Mouse (Mus musculus) embryo, embryonic 10.5 days (tissue): ENCODE measurements around the gene Pate2.

Experiments
- DNase-seq: peaks from one replicate; pipeline ENCODE4 v3.0.0-alpha.2; 2015; ENCODE audit warnings: low spot score

Gene Pate2

DNA sequence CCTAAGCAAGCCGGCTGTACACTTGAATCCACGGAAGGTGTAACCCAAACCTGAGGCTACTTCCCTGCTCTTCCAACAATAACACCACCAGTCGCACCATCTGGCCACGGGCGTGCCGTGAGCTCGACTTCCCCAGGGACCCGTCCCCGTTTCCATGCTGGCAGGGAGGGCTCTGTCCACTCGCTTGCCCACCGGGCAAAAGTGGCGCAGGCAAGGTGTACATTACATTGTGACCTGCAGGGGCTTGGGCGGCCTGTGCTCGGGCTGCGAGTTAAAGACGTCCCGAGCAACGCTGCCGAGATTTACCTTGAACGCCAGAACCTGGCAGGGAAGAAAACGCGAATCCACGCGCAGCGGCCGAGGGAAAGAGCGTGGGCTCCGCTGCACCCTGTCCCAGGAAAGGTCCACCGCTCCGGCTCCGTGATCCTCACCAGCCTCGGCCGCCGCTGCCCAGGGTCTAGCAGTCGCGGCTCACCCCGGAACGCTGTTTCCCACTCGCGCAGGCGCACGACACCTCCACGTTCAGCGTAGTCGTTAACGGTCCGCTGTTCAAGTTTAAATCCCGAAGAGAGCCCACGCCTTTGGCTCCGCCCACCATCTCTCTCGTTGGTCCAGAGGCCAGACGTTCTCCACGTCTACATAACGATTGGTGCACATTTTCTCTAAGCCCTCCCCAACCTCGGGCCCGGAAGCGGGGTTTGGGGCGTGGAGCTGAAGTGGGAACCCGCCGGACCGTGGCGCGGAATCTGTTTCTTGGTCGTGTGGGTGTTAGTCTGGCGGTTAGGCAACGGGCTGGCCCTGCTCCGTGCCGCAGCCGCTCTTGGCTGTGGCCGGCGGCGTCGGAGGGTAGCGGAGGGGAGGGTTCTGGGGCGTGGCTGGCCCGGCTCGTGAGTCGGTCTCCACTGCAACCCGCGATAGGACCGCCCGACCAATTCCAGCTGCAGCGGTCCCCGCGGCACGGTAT lies at the start of gene Pate2, which contains the start of gene Hyls1:
Pate2 (plus strand) TSS at position 714 of the 964 bp plus-strand sequence.
Hyls1 (minus strand) TSS at position 828 of the 964 bp plus-strand sequence.
- peak; percentile 98 for DNase-seq

DNA sequence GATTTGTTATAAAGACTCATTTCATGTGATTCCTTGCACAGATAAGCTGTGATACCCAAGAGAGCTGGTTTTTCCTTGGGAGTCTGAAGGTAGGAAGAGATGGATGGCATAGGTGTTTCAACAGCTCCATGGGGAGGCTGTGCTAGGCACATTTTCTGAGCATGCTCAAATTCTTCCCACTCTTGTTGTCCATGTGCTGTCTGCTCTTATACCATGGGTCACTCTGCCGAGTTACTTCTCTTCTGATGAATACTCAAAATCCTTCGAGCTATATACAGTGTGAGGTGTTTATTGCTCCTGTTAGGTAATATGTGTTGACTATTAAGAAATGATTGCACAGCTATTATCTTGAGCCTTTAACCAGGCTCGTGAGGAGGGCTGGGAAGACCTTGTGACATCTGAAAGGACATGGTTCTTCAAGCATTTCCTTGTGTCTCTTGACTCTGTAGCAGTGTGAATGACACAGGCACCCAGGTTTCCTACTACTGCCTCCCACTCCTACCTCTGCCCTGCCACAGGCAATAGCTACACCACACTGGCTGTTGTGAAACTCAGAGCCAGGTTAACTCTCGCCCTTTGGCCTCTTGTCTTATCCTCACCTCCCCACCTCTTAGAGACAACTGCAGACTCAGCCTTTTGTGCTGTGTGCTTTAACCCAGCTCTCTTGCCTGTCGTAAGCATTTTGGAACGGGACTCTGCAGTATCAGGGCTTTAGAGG lies 49.3 kb upstream of the Pate2 start:
- no peak for DNase-seq

DNA sequence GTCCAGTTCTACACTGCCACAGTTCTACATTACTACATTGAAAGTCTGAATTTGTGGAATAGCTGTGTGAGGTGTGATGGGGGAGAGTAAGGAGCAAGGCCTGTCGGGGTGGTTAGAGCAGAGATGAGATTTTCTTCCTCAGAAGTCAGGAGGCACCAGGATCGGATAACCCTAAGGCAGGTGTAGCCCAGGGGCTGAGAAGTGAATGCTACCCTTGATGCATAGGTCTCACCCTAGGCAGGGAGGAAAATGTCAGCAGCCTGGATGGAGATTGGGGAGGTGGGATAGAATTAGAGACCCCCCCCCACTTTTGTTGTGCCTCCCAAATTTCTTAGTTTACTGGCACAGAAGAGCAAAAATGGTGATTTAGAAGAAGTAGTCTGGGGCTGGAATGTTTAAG lies 47.8 kb upstream of the Pate2 start:
- no peak for DNase-seq

DNA sequence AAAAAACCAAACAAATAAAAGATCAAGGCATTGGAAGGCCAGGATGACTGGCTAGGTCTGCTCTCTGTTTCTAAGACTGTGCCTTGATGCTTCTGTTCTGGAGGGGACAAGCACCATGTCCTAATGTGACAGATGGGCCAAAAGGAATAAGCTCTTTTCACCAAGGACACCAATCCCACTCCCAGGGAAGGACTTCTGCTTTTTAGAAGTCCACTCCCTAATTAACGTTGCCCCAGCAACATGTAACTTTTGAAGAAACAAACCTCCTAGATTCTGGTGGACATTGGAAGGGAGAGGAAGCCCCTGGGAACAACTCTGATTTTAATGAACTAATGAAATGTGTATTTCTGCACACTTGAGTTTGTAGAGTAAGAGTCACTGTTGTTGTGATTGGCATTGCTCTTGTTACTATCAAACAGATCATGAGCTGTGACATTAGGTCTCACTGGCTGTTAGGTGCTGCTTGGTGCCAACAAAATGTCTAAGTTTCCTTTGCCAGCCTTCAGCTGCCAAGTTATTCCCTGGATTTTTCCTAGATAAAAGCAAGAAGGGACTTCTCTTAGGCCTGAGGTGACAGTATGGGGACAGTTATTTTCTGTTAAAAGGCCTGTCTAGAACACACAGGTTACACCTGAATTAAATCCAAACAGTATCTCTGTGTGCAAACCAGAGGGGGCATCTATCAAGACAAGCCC lies 47.1 kb upstream of the Pate2 start:
- no peak for DNase-seq

DNA sequence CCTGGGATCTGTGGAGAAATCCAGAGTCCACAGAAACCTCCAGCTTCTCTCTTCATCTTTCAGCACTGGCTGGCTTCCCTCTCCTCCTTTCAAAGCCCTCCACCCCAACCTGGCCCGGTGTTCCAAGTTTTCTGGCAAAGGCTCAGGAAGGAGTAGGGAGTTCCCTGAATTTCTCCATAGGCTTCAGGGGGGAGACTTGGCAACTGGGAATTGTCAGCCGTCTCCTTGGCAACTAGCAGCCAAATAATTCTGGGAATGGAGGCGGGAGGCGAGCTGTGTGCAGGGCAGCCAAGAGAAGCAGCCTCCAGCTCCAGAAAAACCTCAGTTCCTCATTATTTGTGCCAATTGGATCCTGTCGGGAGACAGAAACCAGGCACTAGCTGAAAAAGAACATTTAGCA lies 46.5 kb upstream of the Pate2 start:
- DNase-seq, result peak; percentile 58

DNA sequence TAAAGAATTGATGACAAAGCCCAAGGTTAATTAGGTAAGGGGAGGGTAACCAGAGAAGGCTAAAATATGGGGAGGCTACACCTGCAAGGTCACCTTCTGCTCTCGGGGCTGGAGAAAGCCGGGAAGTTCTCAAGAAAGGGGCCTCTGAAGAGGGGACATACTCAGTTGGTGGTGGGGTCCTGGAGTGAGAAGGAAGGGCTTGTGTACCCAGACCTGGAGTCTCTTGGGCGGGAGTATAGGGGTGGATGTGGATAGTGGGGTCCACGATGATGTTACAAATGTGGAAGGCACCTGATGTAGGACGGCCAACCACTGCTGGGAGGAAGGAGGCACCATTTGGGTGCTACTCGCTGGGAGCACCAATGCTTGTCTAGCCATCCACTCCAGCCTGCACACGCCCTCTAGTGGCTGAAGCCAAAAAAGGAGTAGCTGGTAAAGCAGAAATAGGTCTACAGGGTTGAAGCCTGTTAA lies 46.1 kb upstream of the Pate2 start:
- peak; percentile 86 for DNase-seq

DNA sequence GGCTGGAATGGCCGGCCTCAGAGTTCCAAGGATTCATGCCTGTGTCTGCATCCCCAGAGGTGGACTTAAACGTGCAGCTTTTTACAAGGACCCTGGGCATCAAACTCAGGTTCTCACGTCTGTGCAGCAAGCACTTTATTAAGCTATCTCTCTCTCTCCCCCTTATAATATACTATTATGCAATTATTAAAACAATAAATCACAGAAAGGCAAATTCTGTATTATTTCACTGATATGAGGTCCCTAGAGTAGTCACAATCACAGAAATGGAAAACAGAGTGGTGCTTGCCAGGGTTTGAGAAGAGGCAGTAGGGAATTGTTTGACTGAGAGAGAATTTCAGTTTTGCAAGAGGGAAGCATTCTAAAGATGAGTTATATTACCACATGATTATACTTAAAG lies 40.9 kb upstream of the Pate2 start:
- no peak for DNase-seq

DNA sequence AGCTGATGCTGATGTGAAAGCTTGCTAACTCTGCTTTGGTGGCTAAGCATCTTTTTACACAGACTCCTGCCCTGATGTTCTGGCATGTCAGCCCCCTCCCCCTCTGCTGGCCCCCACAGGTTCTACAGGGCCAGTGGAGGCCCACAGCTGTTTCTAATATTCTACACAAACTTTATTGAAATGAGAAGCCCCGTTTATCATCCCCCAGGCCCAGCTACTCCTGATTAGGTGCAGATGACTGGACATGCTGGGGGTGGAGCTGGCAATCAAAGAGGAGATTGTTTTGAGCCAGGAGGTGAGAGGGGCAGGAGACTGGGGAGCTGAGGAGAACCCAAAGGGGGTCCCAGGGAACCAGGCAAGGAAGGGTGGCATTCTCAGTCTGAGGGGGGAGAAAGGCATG lies 40.3 kb upstream of the Pate2 start:
- DNase-seq, result peak; percentile 83

DNA sequence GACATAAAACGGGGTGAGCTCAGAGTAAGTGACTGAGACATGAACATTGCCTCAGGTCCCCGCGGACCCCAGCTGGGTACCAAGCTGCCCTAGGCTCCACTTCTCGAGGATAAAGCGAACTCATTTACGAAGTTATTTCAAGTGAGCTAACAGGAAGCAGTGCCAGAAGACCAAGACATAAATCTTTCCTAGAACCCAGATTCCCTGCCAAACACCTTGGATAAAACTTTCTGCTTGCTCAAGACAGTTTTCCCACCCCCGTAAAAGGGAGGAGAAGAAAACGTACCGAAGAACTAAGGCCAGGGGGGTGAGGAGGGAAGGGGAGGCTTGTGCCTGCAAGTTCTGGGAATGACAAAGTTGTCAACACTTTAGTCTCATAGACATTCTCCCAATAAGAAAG lies 36.8 kb upstream of the Pate2 start:
- DNase-seq, result no peak

DNA sequence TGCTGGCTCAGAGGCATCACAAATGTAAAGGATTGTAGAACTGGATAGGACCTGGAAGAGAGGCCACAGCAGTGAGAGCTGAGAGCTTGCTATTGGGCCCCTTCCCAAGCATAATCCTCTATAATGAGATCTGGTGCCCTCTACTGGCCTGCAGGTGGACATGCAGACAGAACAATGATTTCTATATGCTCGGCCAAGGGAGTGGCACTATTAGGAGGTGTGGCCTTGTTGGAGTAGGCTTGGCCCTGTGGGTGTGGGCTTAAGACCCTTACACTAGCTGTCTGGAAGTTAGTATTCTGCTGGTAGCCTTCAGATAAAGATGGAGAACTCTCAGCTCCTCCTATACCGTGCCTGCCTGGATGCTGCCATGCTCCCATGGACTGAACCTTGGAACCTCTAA lies 35.0 kb upstream of the Pate2 start:
- DNase-seq, result peak; percentile 94

DNA sequence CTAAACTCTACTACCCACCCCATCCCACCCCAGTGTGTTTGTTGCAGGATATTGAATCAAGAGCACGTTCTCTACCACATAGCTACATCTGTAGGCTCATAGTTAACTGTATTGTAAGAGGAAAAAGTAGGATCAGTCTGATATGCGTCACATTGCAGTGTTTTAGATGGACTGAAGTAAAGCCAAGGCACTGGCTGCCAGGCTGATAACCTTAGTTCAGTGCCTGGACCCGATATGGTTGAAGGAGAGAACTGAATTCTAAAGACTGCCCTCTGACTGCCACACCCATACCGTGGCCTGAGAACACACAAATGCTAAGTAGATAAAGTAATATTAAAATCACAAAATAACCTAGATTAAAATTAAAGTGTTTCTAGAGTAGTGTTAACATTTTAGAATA lies 34.2 kb upstream of the Pate2 start:
- DNase-seq, result no peak

DNA sequence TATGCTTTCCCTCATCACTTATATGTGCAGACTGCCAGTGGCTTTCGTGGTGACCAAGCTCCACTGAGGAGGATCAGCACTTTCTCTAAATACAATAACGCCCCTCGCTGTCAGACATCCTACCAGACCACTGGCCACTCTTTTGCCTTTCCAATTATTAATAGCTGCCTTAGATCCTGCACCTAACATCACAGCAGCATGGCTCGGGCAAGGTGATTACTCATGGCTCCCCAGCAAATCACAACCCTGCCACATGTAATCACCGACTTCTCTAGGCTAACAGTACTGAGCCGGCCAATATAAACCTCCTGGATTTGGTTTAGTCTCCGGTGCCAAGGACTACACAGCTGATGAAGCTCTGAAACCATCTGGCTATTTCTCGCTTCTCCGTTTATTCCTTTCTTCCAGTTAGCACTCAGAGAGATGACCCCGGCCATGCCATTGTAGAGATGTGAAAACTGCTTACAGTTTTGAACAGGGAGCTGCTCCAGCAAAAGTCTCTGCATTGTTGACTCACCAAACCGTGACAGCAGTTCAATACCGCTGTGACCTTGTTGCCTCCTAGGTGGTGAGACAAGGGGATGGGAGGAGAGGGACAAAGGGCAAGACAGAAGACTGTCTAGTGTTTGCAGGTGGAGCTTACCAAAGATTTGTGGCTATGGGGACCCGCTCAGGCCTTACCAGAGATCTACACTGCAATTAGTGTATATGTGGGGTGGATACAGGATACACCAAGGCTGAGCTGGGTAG lies 30.9 kb upstream of the Pate2 start:
- DNase-seq, result no peak

DNA sequence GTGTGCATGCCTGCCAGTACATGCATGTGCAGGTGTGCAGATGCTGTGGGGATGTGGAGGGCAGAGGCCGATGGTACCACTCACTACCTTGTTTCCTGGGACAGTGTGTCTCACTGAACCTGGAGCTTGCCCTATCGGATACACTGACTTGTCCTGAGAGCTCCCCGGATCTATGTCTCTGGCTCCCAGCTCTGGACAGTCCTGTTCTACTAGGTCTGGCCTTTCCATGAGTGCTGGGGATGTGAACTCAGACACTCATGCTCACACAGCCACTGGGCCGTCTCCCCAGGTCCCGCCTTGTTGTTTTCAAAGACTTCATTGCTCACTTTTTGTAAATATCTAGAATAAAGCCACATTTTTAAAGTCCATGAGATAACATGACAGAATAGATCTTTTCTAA lies 29.1 kb upstream of the Pate2 start:
- DNase-seq, result no peak

DNA sequence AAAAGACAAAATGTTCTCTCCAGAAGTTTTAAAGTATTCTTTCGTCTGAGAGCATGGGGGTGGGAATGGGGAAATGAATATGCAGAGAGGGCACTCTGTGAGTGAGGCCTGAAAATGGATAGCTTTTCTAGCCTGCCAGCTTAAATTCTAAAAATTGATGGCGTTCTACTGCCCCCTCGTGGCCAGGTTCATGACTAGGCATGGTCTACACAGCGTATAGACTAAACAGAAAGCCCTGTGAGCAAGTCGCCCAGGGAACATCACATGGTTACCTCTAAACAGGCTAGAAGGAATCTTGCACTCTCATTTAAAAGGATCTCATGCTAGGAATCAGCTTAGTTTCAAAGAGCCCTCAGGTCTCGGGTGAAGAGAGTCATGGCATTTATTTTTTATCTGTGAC lies 28.6 kb upstream of the Pate2 start:
- DNase-seq, result peak; percentile 92

DNA sequence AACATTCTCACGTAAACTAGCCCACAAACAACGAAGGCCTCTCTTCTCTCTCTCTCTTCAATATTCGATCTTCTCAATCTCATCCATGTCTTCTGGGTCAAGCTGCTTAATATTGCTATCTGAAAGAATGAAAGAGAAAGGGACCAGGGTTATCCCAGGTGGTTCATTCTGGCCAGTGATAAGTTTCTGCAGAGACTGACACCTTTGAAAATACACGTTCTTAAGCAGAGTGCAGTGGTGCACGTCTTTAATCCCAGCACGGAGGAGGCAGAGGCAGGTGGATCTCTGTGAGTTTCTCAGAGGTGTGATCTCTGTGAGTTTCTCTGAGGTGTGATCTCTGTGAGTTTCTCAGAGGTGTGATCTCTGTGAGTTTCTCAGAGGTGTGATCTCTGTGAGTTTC lies 28.1 kb upstream of the Pate2 start:
- no peak for DNase-seq

DNA sequence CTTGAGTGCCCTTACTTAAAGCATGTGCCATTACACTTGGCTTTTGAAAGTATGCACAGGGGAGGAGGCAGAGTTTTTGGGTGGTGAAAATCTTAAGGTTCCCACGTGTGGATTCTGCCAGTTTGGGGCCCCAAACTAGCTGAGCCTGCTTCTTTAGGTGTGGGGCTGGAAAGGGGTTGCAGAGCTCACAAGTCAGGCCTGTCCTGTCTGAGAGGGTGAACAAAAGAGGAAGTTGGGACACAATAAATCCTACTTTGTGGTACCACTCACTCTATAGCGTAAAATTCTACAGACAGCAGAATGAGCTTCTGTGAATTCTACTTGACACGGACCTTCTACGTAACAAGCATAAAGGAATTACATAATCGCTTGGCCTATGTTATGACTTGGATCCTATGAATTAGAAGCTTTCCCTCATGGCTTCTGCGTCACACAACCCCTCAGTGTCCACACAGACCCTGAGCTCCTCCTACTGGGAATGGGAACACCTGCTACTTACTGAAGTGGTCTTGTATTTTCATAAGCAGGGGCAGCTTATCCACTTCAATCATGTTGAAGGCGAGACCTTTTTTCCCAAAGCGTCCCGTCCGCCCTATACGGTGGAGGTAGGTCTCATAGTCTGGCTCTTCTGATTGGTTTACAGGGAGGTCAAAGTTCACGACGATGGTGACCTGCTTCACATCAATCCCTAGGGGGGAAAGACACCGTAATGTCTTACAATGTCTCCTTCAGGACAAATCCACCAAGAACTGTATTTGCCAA lies 26.8 kb upstream of the Pate2 start:
- no peak for DNase-seq

DNA sequence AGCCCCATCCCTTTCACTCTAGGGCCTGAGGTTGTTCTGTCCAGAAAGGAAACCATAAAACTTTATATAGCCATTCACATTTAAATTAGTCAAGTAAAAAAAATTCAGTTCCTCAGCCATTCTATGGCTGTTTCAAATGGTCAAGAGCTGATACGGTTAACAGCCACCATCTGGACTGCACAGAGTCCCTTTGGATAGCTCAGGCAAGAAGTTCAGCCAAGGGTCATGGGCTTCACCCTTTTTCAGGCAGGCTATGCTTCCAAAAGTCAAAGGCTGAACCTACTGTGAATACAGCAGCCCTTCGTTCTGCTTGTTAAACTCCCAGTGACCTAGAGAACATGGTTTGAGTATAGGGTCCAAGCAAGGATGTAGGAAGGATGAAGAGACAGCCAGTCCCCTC lies 25.4 kb upstream of the Pate2 start:
- DNase-seq, result no peak

DNA sequence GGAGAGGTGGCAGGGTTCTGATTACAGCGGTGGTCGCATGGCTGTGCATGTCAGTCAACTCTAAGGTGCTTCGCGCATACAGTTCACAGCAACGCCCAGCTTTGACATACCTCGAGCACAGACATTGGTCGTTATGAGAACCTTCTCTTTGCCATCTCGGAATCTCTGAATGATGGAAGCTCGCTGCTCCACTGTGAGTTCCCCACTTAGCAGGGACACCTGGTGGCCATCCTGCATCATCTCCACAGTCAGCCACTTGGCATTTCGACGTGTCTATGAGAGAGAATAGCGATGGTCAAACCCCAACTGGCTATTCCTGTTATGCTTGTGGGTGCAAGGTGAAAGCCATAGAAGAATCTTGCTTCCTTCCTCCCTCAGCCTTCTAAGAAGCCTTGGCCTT lies 24.4 kb upstream of the Pate2 start:
- no peak for DNase-seq

DNA sequence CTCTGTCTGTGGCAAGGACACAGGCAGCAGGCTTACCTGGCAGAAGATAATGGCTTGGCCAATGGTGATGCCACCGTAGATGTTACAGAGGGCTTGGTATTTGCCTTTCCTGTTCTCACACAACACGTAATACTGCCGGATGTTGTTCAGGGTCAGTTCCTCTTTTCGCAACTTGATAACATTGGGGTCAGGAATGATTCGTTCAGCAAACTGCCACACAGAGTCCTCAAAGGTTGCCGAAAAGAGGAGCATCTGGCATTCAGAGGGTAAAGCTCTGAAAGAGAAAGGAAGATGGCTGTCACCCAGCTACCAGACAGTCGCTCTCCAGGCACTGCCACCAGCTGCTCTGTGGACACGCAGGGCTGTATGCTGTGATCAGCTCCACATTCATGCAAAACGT lies 23.3 kb upstream of the Pate2 start:
- no peak for DNase-seq

DNA sequence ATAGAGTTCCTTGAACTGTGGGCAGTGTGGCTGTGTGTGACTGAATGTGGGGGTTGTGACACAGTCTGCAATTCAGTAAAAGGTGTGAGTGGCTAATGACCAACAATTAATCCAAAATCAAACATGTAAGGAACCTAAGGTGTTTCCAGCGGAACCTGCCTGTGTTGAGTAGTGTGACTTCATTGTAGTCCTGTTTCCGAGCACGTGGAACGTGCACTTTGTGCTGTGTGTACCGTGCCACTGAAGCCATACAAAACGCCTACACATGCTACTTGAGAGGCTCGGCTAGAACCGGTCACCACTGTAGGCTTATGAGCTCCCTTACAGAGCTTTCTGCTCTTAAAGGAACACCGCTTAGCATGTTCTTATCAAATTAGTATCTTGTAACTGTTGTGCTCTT lies 21.6 kb upstream of the Pate2 start:
- no peak for DNase-seq

DNA sequence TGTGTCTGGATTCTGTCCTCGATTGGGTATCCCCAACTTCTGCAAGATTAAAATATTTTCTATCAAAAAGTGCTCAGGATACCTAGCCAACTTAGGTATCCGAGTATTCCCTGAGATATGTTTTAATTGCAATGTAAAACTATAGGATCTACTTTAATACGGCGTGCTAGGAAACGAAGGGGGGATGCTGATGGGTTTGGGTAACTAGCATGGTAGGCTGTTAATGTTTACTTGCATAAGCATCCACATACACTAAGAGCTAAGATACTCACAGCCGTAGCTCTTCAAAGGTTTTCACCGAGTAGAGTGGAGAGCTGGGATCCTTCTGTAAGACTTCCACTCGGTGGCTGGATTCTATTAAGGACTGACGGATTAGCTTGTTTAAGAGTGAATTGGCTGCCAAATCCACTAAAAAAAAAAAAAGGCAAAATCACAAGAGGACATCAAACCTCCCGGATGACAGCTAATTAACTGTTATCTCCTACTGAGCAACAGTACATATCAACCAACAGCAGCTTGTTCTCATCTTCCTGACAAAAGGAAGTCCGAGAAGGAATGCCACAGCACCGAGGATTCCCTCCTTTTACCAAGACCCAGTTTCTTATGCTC lies 13.5 kb upstream of the Pate2 start:
- DNase-seq, result no peak
